In genomic region chr6:35353846-35354621, GRCm38 (mm10) we compare ENCODE assay signal across 11 mouse cellular contexts. TPM values are rescaled to one million over a fixed set of nuclear protein-coding genes. Genes with fewer than 3 reads are reported as not detected.
DNase-seq lines count a peak whose midpoint lies in the region; ATAC-seq and TF ChIP-seq lines count a peak whose summit lies in the region.
"Had no signal": no experiment of that assay in that cellular context is flagged by ENCODE, and none has a peak within 500 bp of the region (broad histone marks: within the 10 kb centered on the region; RNA-seq: fewer than 3 reads in every experiment).

No protein-coding gene starts in this region.

- no peaks in the 10 kb centered on the region for H3K9me3 ChIP-seq in kidney, embryonic 15.5 days (replicated peaks)
- peaks cover 3% of the 10 kb centered on the region; the same call in 1 of the 2 replicates for H3K9me3 ChIP-seq in hindbrain, embryonic 13.5 days
- no peaks in the 10 kb centered on the region for H3K9me3 ChIP-seq in midbrain, postnatal 0 days (ENCODE audit: low read length)

- H3K27me3 ChIP-seq in kidney, embryonic 15.5 days = 0 out of 2 replicates have a peak, but pooled peaks cover 5% of the 10 kb centered on the region
- H3K27me3 ChIP-seq in hindbrain, embryonic 13.5 days = no peaks in the 10 kb centered on the region
- no peaks in the 10 kb centered on the region for H3K27me3 ChIP-seq in midbrain, postnatal 0 days (ENCODE audit: insufficient read depth, low read length)

- WGBS in kidney, embryonic 15.5 days = 16% methylated on average over 18 of the region's 18 CpGs
- whole genome bisulfite sequencing in hindbrain, embryonic 13.5 days = 13% methylated on average over 16 of the region's 18 CpGs
- WGBS in midbrain, postnatal 0 days = 11% methylated on average over 17 of the region's 18 CpGs

- H3K4me1 ChIP-seq in kidney, embryonic 15.5 days = peaks cover 26% of the 10 kb centered on the region
- H3K4me1 ChIP-seq in hindbrain, embryonic 13.5 days (replicated peaks) = peaks cover 18% of the 10 kb centered on the region
- H3K4me1 ChIP-seq in midbrain, postnatal 0 days (ENCODE audit: insufficient read depth, low read length) = no peaks in the 10 kb centered on the region; the same call in 1 of the 2 replicates

- ATAC-seq in kidney, embryonic 15.5 days (replicated peaks; ENCODE audit: low FRiP score) = 0 out of 2 replicates have a peak, but pooled peaks have one; percentile 36
- no peak for ATAC-seq in hindbrain, embryonic 13.5 days (ENCODE audit: low FRiP score)
- ATAC-seq in midbrain, postnatal 0 days (ENCODE audit: low FRiP score) = no peak

- no peaks in the 10 kb centered on the region for H3K36me3 ChIP-seq in kidney, embryonic 15.5 days
- no peaks in the 10 kb centered on the region for H3K36me3 ChIP-seq in hindbrain, embryonic 13.5 days
- H3K36me3 ChIP-seq in midbrain, postnatal 0 days (ENCODE audit: insufficient read depth, low read length) = no peaks in the 10 kb centered on the region

- TF ChIP-seq CTCF in midbrain, postnatal 0 days (IDR thresholded peaks at IDR 0.05) = no peak

- H3K4me3 ChIP-seq in kidney, embryonic 15.5 days (replicated peaks) = no peak overlapping the region
- H3K4me3 ChIP-seq in hindbrain, embryonic 13.5 days = no peak overlapping the region
- no peak overlapping the region for H3K4me3 ChIP-seq in midbrain, postnatal 0 days (ENCODE audit: low read depth, low read length)

- H3K9ac ChIP-seq in kidney, embryonic 15.5 days = no peak overlapping the region
- H3K9ac ChIP-seq in hindbrain, embryonic 13.5 days = no peak overlapping the region
- no peak overlapping the region for H3K9ac ChIP-seq in midbrain, postnatal 0 days (replicated peaks; ENCODE audit: low read length, poor library complexity, severe bottlenecking)

- H3K27ac ChIP-seq in kidney, embryonic 15.5 days = no peak overlapping the region
- H3K27ac ChIP-seq in hindbrain, embryonic 13.5 days = no peak overlapping the region
- H3K27ac ChIP-seq in midbrain, postnatal 0 days (ENCODE audit: low read depth, low read length) = no peak overlapping the region

- DNase-seq in kidney, adult 9 months = no peak
- peak; percentile 54 for DNase-seq in embryo, embryonic 11 days
- no peak for DNase-seq in midbrain, postnatal 0 days (ENCODE audit: low spot score)
- DNase-seq in cerebellum, postnatal 36 days = no peak
- no peak for DNase-seq in right cerebral cortex, postnatal 36 days (ENCODE audit: low spot score in 2 of 2)
- no peak for DNase-seq in testis, postnatal 10 days (ENCODE audit: low spot score)

- H3K4me2 ChIP-seq in kidney, embryonic 15.5 days = peak overlapping the region; percentile 34
- peak overlapping the region; percentile 29 for H3K4me2 ChIP-seq in hindbrain, embryonic 13.5 days
- peak overlapping the region; percentile 7; the same call in 1 of the 2 replicates for H3K4me2 ChIP-seq in midbrain, postnatal 0 days (ENCODE audit: low read depth, low read length, poor library complexity, severe bottlenecking)

RNA-seq across cellular contexts. Expression of gene Fam180a, which starts 28.1 kb away (rescaled TPM):
- polyA plus RNA-seq in kidney, embryonic 15.5 days (2015; fragmentation: Nextera tagmentation; extraction: Ambion mirVana) = 0.23 and 0.47 TPM in 2 replicates
- 0.27 and 0.71 TPM in 2 replicates for polyA plus RNA-seq in hindbrain, embryonic 13.5 days (2015; fragmentation: Nextera tagmentation; extraction: Ambion mirVana)
- total RNA-seq in midbrain, postnatal 0 days (2014; rRNA removed) = 4.2 and 7.3 TPM in 2 replicates
- 4.6 and 5.6 TPM in 2 replicates for polyA plus RNA-seq in midbrain, postnatal 0 days (2015; fragmentation: Nextera tagmentation; extraction: Ambion mirVana)
- total RNA-seq: hematopoietic stem cell, adult 5-6 weeks; MEL; neutrophil, adult 5-6 weeks had no signal

RNA-seq across cellular contexts. Expression of gene Slc13a4, which starts 46.1 kb away (rescaled TPM):
- polyA plus RNA-seq in kidney, embryonic 15.5 days (2015; fragmentation: Nextera tagmentation; extraction: Ambion mirVana) = 0.18 and 0.32 TPM in 2 replicates
- 2.9 and 3.9 TPM in 2 replicates for polyA plus RNA-seq in hindbrain, embryonic 13.5 days (2015; fragmentation: Nextera tagmentation; extraction: Ambion mirVana)
- 17.2 and 19.6 TPM in 2 replicates for total RNA-seq in midbrain, postnatal 0 days (2014; rRNA removed)
- polyA plus RNA-seq in midbrain, postnatal 0 days (2015; fragmentation: Nextera tagmentation; extraction: Ambion mirVana) = 13.6 and 14.3 TPM in 2 replicates
- total RNA-seq: hematopoietic stem cell, adult 5-6 weeks; MEL; neutrophil, adult 5-6 weeks had no signal
